Mouse (Mus musculus) liver, embryonic 16.5 days (tissue): ENCODE data around the gene Zc3h12a. TPM values are rescaled to one million over a fixed set of nuclear protein-coding genes. Genes with fewer than 3 reads are reported as not detected.

ENCODE experiments used
- ATAC-seq: fragments of 200-750 bp; cut with Nextera tagmentation; 2 replicates; pipeline ENCODE4 v1.8.0; 2017; ENCODE audit warnings: low read depth, mild to moderate bottlenecking, moderate number of reproducible peaks, moderate library complexity
- H3K27ac ChIP-seq: fragments of 300-500 bp; sonication (generic); 2 replicates; pipeline ENCODE4 v1.5.1; 2014; ENCODE audit warnings: mild to moderate bottlenecking, low read length
- H3K27me3 ChIP-seq: fragments of 300-500 bp; sonication (generic); 2 replicates; pipeline ENCODE4 v1.6.1; 2014; ENCODE audit warnings: low read depth, low read length, mixed read lengths; ENCODE audit not compliant: control insufficient read depth, insufficient read depth
- H3K36me3 ChIP-seq: fragments of 300-500 bp; sonication (generic); 2 replicates; pipeline ENCODE4 v1.6.1; 2014; ENCODE audit warnings: mild to moderate bottlenecking; ENCODE audit not compliant: control insufficient read depth, insufficient read depth
- H3K4me1 ChIP-seq: fragments of 300-500 bp; sonication (generic); 2 replicates; pipeline ENCODE4 v1.6.1; 2014; ENCODE audit warnings: low read depth, low read length, mixed read lengths; ENCODE audit not compliant: control insufficient read depth
- H3K4me2 ChIP-seq: fragments of 300-500 bp; sonication (generic); 2 replicates; pipeline ENCODE4 v1.6.1; 2014; ENCODE audit warnings: low read depth, low read length, mixed read lengths
- H3K4me3 ChIP-seq: fragments of 300-500 bp; sonication (generic); 2 replicates; pipeline ENCODE4 v1.5.1; 2014; ENCODE audit warnings: low read depth, mild to moderate bottlenecking, low read length
- H3K9ac ChIP-seq: fragments of 300-500 bp; sonication (generic); 2 replicates; pipeline ENCODE4 v1.6.1; 2014; ENCODE audit warnings: low read depth, low read length
- H3K9me3 ChIP-seq: fragments of 300-500 bp; sonication (generic); replicated peaks from 2 replicates; pipeline ENCODE4 v1.6.1; 2016; ENCODE audit warnings: low read length; ENCODE audit not compliant: control insufficient read depth
- WGBS: fragments of 180-500 bp; shearing (Covaris S2); extraction: QIAGEN DNeasy Blood & Tissue Kit; methylation state at CpG from one replicate; pipeline ENCODE4 v1.1.7; 2014; ENCODE audit not compliant: insufficient replicate concordance; 5-methylcytosine and 5-hydroxymethylcytosine counted together
- polyA plus RNA-seq: library from polyadenylated mRNA; unstranded; fragments of >200 nt; fragmentation: Nextera tagmentation; extraction: Ambion mirVana; gene quantifications from 2 replicates; pipeline ENCODE4 v1.2.1, GENCODE M21; 2015

Gene Zc3h12a
- polyA plus RNA-seq, 1 experiment from 2014 or later: 0.52 TPM

DNA sequence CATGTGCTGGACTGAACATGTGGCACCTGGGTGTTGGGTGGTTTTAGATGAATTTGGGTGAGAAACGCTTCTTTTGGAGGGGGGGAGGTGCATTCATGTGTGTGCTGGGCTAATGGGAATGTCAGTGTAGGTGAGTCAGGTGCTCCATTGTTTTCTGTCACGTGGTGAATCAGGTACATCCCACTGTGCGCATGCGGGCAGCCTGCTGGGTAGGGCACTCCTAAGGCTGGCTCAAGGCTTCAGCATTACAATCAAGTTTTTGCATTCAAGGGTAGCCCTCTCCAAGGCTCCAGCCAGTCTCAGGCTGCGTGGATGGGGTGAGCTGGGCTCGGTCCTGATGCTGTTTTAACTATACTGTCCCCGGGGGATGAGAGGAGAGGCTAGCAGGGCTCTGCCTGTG lies 35.1 kb upstream of the Zc3h12a start:
- no peaks in the 10 kb centered on the region for H3K36me3 ChIP-seq
- no peak overlapping the region for H3K4me3 ChIP-seq
- H3K27me3 ChIP-seq: no peaks in the 10 kb centered on the region
- no peak overlapping the region for H3K27ac ChIP-seq
- no peaks in the 10 kb centered on the region for H3K4me1 ChIP-seq
- no peak for ATAC-seq
- no peak overlapping the region for H3K9ac ChIP-seq
- 52% methylated on average over 7 of the region's 7 CpGs for WGBS
- H3K9me3 ChIP-seq: no peaks in the 10 kb centered on the region
- H3K4me2 ChIP-seq: no peak overlapping the region

DNA sequence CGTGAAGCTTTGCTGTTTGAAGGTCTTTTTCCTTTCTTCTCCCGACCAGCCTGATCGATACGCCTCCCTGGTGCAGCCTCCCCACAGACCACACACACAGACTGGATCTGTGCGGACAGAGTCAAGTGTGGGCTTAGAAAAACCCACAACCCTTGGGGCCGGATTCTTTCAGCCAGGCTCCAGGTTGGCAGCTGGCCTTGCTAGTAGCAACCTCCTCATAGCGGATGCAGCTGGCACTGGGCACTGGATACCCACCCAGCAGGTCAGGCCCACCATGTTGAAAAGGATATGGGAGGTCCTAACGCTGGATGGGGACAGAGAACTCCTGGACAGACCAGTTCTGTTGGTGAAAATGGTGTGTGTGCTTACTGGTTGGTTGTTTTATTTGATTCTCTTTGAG lies 33.8 kb upstream of the Zc3h12a start:
- no peaks in the 10 kb centered on the region for H3K36me3 ChIP-seq
- no peak overlapping the region for H3K9ac ChIP-seq
- ATAC-seq: no peak
- H3K4me3 ChIP-seq: no peak overlapping the region
- H3K27ac ChIP-seq: no peak overlapping the region
- no peak overlapping the region for H3K4me2 ChIP-seq
- H3K9me3 ChIP-seq: no peaks in the 10 kb centered on the region
- H3K27me3 ChIP-seq: no peaks in the 10 kb centered on the region
- no peaks in the 10 kb centered on the region for H3K4me1 ChIP-seq
- WGBS: 57% methylated on average over 8 of the region's 8 CpGs

DNA sequence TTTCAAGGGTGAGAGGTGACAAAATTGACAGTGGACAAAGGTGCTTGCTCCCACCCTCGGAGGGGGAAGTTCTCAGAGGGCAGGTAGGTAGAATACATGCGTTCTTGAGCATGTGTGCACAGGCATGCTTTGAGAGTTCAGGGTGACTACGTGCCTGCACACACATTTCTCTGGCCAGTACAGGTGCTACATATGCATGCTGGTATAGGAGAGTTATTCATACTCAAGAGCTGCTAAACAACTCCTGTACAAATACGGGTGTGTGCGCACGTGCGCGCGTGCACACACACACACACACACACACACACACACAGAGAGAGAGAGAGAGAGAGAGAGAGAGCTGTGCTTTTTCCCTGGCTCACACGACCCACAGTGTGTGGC lies 33.3 kb upstream of the Zc3h12a start:
- Histone ChIP-seq H3K27ac (no peak overlapping the region), H3K4me2 (no peak overlapping the region), H3K4me3 (no peak overlapping the region), H3K9me3 (no peaks in the 10 kb centered on the region), H3K27me3 (no peaks in the 10 kb centered on the region), H3K4me1 (no peaks in the 10 kb centered on the region), H3K36me3 (no peaks in the 10 kb centered on the region), H3K9ac (no peak overlapping the region)
- no peak for ATAC-seq
- 70% methylated on average over 10 of the region's 10 CpGs for WGBS

DNA sequence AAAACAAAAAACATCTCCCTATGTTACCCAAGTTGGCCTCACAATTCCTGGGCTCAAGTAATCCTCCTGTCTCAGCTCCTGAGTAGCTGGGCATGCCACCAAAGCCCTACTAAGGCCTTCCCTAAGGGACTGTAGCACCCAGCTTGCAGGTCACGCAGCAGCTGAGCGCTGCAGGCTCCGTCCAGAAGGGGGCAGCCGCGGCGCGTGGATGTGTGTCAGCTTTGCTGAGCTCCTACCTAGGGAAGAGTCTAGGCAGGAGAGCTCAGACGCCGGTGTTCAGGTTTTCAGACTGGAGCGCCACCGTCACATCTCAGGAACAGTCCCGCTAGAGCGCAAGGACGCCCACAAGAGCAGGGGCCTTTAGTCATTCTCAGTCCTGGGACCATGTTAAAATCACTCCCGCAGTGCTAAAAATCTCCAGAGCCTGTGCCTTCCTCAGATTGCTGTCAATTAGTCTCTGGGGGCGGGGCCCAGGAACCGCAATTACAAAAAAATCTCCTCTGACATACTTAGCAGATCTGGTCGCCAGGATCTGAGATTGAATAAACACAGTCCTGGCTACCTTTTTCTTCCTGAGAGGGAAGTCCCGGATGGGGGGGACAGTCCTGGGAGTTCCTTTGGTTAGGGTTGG lies 32.8 kb upstream of the Zc3h12a start:
- 5% methylated on average over 19 of the region's 19 CpGs for WGBS
- ATAC-seq: no peak
- no peak overlapping the region for H3K9ac ChIP-seq

DNA sequence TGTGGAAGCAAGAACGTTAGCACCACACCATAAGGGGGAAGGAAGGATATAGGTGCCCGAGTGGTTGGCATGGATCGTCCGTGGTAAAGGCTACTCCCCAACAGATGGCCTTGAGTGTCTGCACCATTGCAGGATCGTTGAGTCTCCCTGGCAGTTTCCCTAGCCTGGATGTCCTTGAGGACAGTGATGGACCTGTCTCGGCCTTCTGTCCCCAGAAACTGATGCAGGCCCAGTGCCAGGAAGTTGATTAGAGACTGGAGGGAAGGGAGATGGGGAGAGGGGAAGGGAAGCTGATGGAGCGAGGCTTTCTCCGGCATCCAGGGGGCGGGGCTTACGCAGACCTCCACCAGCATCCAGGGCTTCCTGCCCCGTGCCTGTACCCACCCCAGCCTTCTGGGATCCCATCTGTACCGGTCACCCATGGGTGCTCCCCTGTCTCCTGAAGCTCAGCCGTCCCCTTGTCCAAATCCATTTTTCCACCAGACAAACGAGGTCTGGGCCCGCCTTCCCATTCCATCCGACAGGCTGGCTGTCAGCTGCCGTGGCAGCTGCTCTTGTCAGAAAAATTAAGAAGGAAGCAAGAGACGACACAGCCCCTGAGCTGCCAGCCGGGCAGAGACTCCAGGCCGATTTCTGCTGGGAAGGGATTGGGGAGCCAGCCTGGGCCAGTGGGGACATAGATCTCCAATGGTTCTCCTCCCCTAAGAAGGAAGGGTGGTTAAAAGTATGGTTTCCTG lies 31.1 kb upstream of the Zc3h12a start:
- no peaks in the 10 kb centered on the region for H3K27me3 ChIP-seq
- ATAC-seq: no peak
- no peak overlapping the region for H3K4me3 ChIP-seq
- no peak overlapping the region for H3K4me2 ChIP-seq
- 54% methylated on average over 20 of the region's 20 CpGs for WGBS
- H3K27ac ChIP-seq: no peak overlapping the region
- no peaks in the 10 kb centered on the region for H3K9me3 ChIP-seq
- H3K36me3 ChIP-seq: no peaks in the 10 kb centered on the region
- no peaks in the 10 kb centered on the region for H3K4me1 ChIP-seq
- H3K9ac ChIP-seq: no peak overlapping the region

More for the DNA sequence above, 32.8 kb upstream of the Zc3h12a start:
- H3K4me3 ChIP-seq: no peak overlapping the region
- no peaks in the 10 kb centered on the region for H3K36me3 ChIP-seq
- H3K4me1 ChIP-seq: no peaks in the 10 kb centered on the region
- H3K27ac ChIP-seq: no peak overlapping the region
- no peaks in the 10 kb centered on the region for H3K9me3 ChIP-seq
- no peaks in the 10 kb centered on the region for H3K27me3 ChIP-seq
- H3K4me2 ChIP-seq: no peak overlapping the region

DNA sequence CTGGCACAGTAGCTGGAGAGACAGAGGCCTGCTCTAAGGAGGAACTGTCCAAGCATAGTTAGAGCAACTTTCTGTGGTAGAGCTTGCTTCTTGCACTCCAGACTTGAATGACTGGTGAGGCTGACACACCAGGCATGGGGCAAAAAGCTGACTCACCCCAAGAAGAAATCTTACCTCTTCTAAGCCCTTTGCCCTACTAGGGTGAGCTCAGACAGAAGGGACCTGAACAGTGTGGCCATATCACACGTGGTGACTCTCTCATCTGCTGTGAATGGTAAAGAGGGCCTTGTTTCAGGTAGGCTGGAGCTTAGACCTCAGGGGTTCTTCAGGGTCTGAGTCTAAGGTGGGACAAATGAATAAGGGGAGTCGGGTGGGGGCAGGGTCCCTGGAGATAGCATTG lies 30.4 kb upstream of the Zc3h12a start:
- no peak overlapping the region for H3K4me2 ChIP-seq
- H3K4me1 ChIP-seq: no peaks in the 10 kb centered on the region
- no peak overlapping the region for H3K4me3 ChIP-seq
- H3K36me3 ChIP-seq: no peaks in the 10 kb centered on the region
- 66% methylated on average over 2 of the region's 2 CpGs for WGBS
- no peaks in the 10 kb centered on the region for H3K27me3 ChIP-seq
- H3K9me3 ChIP-seq: no peaks in the 10 kb centered on the region
- no peak overlapping the region for H3K9ac ChIP-seq
- ATAC-seq: no peak
- H3K27ac ChIP-seq: no peak overlapping the region

DNA sequence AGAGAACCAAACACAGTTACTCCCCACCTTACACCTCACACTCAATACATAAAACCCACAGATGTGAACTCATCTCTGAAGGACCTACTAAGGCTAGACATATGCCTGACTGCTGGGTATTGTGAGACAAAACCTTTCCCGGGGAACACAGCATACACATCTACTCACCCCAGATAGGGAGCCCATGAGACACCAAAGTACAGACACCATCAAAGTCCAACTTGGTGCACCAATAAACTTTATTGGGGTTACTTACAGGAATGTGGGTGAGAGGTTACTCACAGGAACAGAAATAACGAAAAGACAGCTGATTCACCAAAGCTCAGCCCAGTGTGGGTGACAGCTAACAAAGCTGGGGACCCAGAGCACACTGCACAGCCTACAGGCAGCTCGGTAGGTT lies 29.7 kb upstream of the Zc3h12a start:
- no peak for ATAC-seq
- no peaks in the 10 kb centered on the region for H3K4me1 ChIP-seq
- H3K4me2 ChIP-seq: no peak overlapping the region
- no peak overlapping the region for H3K4me3 ChIP-seq
- WGBS: 63% methylated on average over 3 of the region's 3 CpGs
- H3K9ac ChIP-seq: no peak overlapping the region
- H3K36me3 ChIP-seq: no peaks in the 10 kb centered on the region
- no peaks in the 10 kb centered on the region for H3K9me3 ChIP-seq
- no peak overlapping the region for H3K27ac ChIP-seq
- no peaks in the 10 kb centered on the region for H3K27me3 ChIP-seq

DNA sequence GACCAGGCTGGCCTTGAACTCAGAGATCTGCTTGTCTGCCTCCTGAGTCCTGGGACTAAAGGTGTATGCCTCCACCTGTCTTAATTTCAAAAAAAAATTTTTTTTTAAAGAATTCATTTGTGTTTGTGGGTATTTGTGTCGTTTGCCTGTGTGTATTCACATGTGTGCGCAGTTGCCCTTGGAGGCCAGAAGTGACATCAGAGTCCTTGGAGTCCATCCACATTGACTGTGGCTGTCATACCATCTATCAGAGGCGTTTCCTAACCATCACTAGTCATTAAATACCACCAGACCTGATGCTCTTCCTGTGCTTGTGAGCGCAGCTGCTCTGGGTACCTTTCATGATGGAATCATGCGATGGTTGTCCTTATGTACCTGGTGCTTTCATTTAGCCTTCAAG lies 28.0 kb upstream of the Zc3h12a start:
- no peaks in the 10 kb centered on the region for H3K27me3 ChIP-seq
- no peaks in the 10 kb centered on the region for H3K36me3 ChIP-seq
- no peak overlapping the region for H3K27ac ChIP-seq
- no peaks in the 10 kb centered on the region for H3K9me3 ChIP-seq
- H3K9ac ChIP-seq: no peak overlapping the region
- H3K4me1 ChIP-seq: no peaks in the 10 kb centered on the region
- ATAC-seq: no peak
- no peak overlapping the region for H3K4me3 ChIP-seq
- 65% methylated on average over 5 of the region's 5 CpGs for WGBS
- no peak overlapping the region for H3K4me2 ChIP-seq

DNA sequence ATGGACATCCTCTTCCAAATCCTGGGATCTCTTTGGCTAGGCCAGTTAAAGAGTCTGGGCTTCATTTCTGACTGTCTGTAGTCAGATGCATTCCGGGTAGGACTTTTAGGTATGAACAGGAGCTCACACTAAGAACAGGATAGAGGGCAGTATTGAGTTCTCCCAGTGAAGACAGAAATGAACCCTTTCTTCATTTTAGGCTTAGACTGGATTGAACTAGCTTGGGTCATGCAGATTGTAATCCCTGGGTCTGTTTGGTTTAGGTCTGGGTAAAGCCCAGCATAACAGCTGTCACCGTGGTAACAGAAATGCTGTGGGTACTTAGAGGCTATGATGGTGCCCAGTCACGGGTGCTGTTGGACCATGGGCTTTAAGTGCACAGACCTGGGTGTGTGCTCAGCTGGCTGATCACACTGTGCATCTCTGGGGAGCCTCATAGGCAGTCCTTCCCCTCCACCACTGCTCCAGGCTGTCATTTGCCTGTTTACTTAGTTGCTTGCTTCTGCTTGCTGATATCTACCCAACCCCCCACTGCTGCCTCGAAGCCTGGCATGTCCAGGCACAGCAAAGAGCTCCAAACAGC lies 26.1 kb upstream of the Zc3h12a start:
- Histone ChIP-seq H3K4me3 (no peak overlapping the region), H3K9me3 (no peaks in the 10 kb centered on the region), H3K9ac (no peak overlapping the region), H3K4me2 (no peak overlapping the region), H3K36me3 (no peaks in the 10 kb centered on the region), H3K27me3 (no peaks in the 10 kb centered on the region), H3K4me1 (no peaks in the 10 kb centered on the region), H3K27ac (no peak overlapping the region)
- ATAC-seq: no peak
- 50% methylated on average over 4 of the region's 4 CpGs for WGBS
